Mouse (Mus musculus): Measurements from ENCODE around the gene Pgm2l1. TPM values are rescaled to one million over a fixed set of nuclear protein-coding genes. Genes with fewer than 3 reads are reported as not detected.

Gene Pgm2l1
- polyA plus RNA-seq, 1 experiment: 0.81 TPM

- Histone ChIP-seq H3K9me3 (ENCODE audit: control insufficient read depth, low read length) (no peaks in the 10 kb centered on the region), H3K4me3 (replicated peaks) (no peak overlapping the region), H3K4me1 (ENCODE audit: control insufficient read depth) (peaks cover 26% of the 10 kb centered on the region), H3K27me3 (ENCODE audit: control insufficient read depth) (no peaks in the 10 kb centered on the region), H3K36me3 (ENCODE audit: control insufficient read depth) (no peaks in the 10 kb centered on the region)
- TF ChIP-seq TAL1 (IDR thresholded peaks at IDR 0.05; ENCODE audit: low read length): no peak
- no peak for TF ChIP-seq GATA1 (IDR thresholded peaks at IDR 0.05; ENCODE audit: low read length)
Measured at GRCm38 (mm10) chr7:100316924-100317323, 89.7 kb downstream of the Pgm2l1 start.

DNA sequence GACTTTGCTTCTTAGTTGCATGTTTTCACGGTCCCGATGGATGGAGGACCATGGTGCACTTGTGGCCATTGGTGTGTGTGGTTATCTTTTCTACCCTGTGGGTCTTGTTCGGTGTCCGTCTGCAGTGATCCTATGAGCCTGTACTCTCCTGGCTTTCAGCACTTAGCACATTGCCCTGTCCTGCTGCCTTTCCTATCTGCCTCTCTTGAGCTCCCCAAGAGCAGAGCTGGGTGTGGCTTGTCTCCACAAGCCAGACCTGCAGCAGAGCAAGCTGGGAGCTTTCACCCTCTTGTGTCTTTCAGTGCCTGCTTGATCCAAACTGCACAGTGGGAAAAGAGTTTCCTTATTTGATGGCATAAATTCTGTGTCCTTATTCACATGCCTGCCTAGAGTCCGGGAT lies 90.3 kb downstream of the Pgm2l1 start:
- H3K4me3 ChIP-seq (replicated peaks): no peak overlapping the region
- TF ChIP-seq GATA1 (IDR thresholded peaks at IDR 0.05; ENCODE audit: low read length) (no peak), TAL1 (IDR thresholded peaks at IDR 0.05; ENCODE audit: low read length) (no peak)
- no peaks in the 10 kb centered on the region for H3K36me3 ChIP-seq (ENCODE audit: control insufficient read depth)
- peaks cover 26% of the 10 kb centered on the region for H3K4me1 ChIP-seq (ENCODE audit: control insufficient read depth)
- no peaks in the 10 kb centered on the region for H3K9me3 ChIP-seq (ENCODE audit: control insufficient read depth, low read length)
- no peaks in the 10 kb centered on the region for H3K27me3 ChIP-seq (ENCODE audit: control insufficient read depth)

DNA sequence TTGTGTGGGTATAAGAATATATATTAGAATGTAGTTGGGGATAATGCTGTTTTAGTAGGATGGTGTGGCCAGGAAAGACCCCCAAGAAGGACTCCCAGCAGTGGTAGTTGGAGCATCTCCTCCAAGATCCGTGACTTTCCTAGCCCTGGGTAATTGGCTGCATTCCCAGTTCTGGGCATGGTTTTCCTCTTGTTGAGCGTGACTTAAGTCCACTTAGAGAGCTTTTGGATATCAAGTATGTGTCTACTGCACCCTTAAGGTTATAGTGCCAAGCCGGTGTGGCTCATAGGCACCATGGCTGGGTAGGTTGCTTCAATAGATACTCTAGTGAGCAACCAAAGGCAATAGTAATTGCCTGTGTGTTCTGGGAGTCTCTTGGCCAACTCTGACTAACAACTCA lies 96.5 kb downstream of the Pgm2l1 start:
- TF ChIP-seq GATA1 (IDR thresholded peaks at IDR 0.05; ENCODE audit: low read length) (no peak), TAL1 (IDR thresholded peaks at IDR 0.05; ENCODE audit: low read length) (no peak)
- Histone ChIP-seq H3K4me1 (ENCODE audit: control insufficient read depth) (no peaks in the 10 kb centered on the region), H3K27me3 (ENCODE audit: control insufficient read depth) (no peaks in the 10 kb centered on the region), H3K4me3 (replicated peaks) (no peak overlapping the region), H3K36me3 (ENCODE audit: control insufficient read depth) (peaks cover 31% of the 10 kb centered on the region), H3K9me3 (ENCODE audit: control insufficient read depth, low read length) (no peaks in the 10 kb centered on the region)

DNA sequence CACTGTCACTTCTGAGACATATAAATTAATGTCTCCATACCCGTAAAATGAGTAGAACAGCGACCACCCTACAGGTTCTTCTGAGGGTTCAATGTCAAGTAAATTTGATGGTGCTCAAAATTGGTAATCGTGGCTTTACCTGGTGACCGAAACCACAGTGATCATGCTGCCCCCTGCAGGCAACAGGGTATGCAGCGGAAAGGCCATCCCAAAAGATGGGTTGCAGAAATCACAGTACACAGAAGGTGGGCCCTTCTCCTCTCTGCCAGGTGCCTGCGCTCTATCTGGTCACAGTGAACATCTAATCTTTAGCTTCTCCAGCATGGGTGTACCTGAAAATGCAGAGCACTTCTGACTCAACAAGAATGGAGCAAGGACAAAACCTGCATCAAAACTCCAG lies 98.3 kb downstream of the Pgm2l1 start:
- H3K9me3 ChIP-seq (ENCODE audit: control insufficient read depth, low read length): no peaks in the 10 kb centered on the region
- H3K27me3 ChIP-seq (ENCODE audit: control insufficient read depth): no peaks in the 10 kb centered on the region
- H3K36me3 ChIP-seq (ENCODE audit: control insufficient read depth): peaks cover 45% of the 10 kb centered on the region
- H3K4me1 ChIP-seq (ENCODE audit: control insufficient read depth): no peaks in the 10 kb centered on the region
- no peak overlapping the region for H3K4me3 ChIP-seq (replicated peaks)
- no peak for TF ChIP-seq TAL1 (IDR thresholded peaks at IDR 0.05; ENCODE audit: low read length)
- TF ChIP-seq GATA1 (IDR thresholded peaks at IDR 0.05; ENCODE audit: low read length): no peak

DNA sequence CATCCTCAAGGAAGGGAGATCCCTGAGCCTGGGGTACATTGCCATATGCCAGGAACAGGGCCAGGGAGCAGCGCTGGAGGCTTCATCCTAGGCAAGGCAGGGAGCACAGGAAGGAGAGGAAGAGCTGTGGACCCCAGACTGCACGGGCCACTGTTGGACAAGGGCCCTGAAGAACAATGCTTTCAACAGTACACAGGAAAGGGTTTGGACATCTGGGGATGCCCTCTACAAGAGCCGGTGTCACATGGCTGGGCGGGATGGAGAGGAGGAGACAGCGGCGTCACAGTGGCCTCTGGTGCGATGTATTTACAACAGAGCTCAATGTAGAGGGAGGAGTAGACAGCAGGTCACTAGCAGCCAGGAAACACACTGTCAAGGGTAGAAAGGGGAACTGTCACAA lies 100.3 kb downstream of the Pgm2l1 start:
- Histone ChIP-seq H3K4me1 (ENCODE audit: control insufficient read depth) (no peaks in the 10 kb centered on the region), H3K36me3 (ENCODE audit: control insufficient read depth) (peaks cover 64% of the 10 kb centered on the region), H3K9me3 (ENCODE audit: control insufficient read depth, low read length) (no peaks in the 10 kb centered on the region), H3K27me3 (ENCODE audit: control insufficient read depth) (no peaks in the 10 kb centered on the region), H3K4me3 (replicated peaks) (no peak overlapping the region)
- TF ChIP-seq GATA1 (IDR thresholded peaks at IDR 0.05; ENCODE audit: low read length) (no peak), TAL1 (IDR thresholded peaks at IDR 0.05; ENCODE audit: low read length) (no peak)

Other genes with a start within 250 kb of the Pgm2l1 start
- 0.08 and 0.13 TPM in 2 replicates for gene Rnf169, start 246.9 kb upstream of the Pgm2l1 start, polyA plus RNA-seq (2012)
- not detected in 2 replicates for gene Chrdl2, start 221.2 kb upstream of the Pgm2l1 start, polyA plus RNA-seq (2012)
- gene Pold3, start 105.8 kb upstream of the Pgm2l1 start, polyA plus RNA-seq (2012): 1.2 and 2.9 TPM in 2 replicates
- 0.02 and 0.13 TPM in 2 replicates for gene Lipt2, start 68.1 kb upstream of the Pgm2l1 start, polyA plus RNA-seq (2012)
- not detected in 2 replicates for gene Kcne3, start 50.9 kb upstream of the Pgm2l1 start, polyA plus RNA-seq (2012)
- 0.02 TPM in 1 of 2 replicates, not detected in the other for gene P4ha3, start 58.1 kb downstream of the Pgm2l1 start, polyA plus RNA-seq (2012)
- 3.1 and 5.1 TPM in 2 replicates for gene C2cd3, start 144.8 kb downstream of the Pgm2l1 start, polyA plus RNA-seq (2012)
- gene Ppme1, start 144.9 kb downstream of the Pgm2l1 start, polyA plus RNA-seq (2012): 3.1 and 3.4 TPM in 2 replicates
- 0.02 TPM in 1 of 2 replicates, not detected in the other for gene Ucp3, start 245.6 kb downstream of the Pgm2l1 start, polyA plus RNA-seq (2012)

Data from erythroblast, embryonic 14.5 days (primary cell).